9 mouse cellular contexts compared by ENCODE assay signal in genomic region chr5:140206726-140207703, GRCm38 (mm10).
A peak's percentile ranks its signal among the peaks of the same experiment; 100 is the strongest.
DNase-seq lines count a peak whose midpoint lies in the region; ATAC-seq and TF ChIP-seq lines count a peak whose summit lies in the region.
"Had no signal": no experiment of that assay in that cellular context is flagged by ENCODE, and none has a peak within 500 bp of the region (broad histone marks: within the 10 kb centered on the region; RNA-seq: fewer than 3 reads in every experiment).

No protein-coding gene starts in this region.

- no peak for TF ChIP-seq CTCF in liver, postnatal 0 days (IDR thresholded peaks at IDR 0.05; ENCODE audit: low read depth)
- TF ChIP-seq CTCF in stomach, postnatal 0 days (IDR thresholded peaks at IDR 0.05; ENCODE audit: low read depth), result no peak
- TF ChIP-seq CTCF in forebrain, postnatal 0 days (IDR thresholded peaks at IDR 0.05; ENCODE audit: low read depth), result no peak

- H3K4me1 ChIP-seq in heart, embryonic 14.5 days (ENCODE audit: control insufficient read depth in 2 of 2, insufficient read depth in 2 of 2, low read length in 2 of 2), result peaks cover 14 to 17% of the 10 kb centered on the region in 2 experiments
- peaks cover 36% of the 10 kb centered on the region for H3K4me1 ChIP-seq in liver, postnatal 0 days (ENCODE audit: insufficient read depth)
- H3K4me1 ChIP-seq in stomach, postnatal 0 days (replicated peaks; ENCODE audit: control insufficient read depth, insufficient read depth), result no peaks in the 10 kb centered on the region; the same call in 1 of the 2 replicates
- no peaks in the 10 kb centered on the region for H3K4me1 ChIP-seq in forebrain, postnatal 0 days (ENCODE audit: insufficient read depth)

- no peaks in the 10 kb centered on the region for H3K9me3 ChIP-seq in heart, embryonic 14.5 days (ENCODE audit: control insufficient read depth, low read length)
- no peaks in the 10 kb centered on the region for H3K9me3 ChIP-seq in liver, postnatal 0 days (ENCODE audit: low read length)
- H3K9me3 ChIP-seq in stomach, postnatal 0 days (ENCODE audit: control insufficient read depth, low read length), result no peaks in the 10 kb centered on the region
- no peaks in the 10 kb centered on the region for H3K9me3 ChIP-seq in forebrain, postnatal 0 days (ENCODE audit: low read length)

- 74% methylated on average over 19 of the region's 19 CpGs for WGBS in heart, embryonic 14.5 days
- WGBS in liver, postnatal 0 days (ENCODE audit: insufficient replicate concordance), result 57% methylated on average over 19 of the region's 19 CpGs
- 73% methylated on average over 19 of the region's 19 CpGs for WGBS in stomach, postnatal 0 days
- WGBS in forebrain, postnatal 0 days, result 91% methylated on average over 19 of the region's 19 CpGs

- peak; percentile 25; the same call in 1 of the 2 replicates for TF ChIP-seq EP300 in liver, postnatal 0 days (IDR thresholded peaks at IDR 0.05; ENCODE audit: low read depth)
- TF ChIP-seq EP300 in stomach, postnatal 0 days (optimal IDR thresholded peaks at IDR 0.05), result no peak

- H3K36me3 ChIP-seq in heart, embryonic 14.5 days (ENCODE audit: control insufficient read depth, insufficient read depth, low read length), result no peaks in the 10 kb centered on the region
- no peaks in the 10 kb centered on the region for H3K36me3 ChIP-seq in liver, postnatal 0 days (replicated peaks; ENCODE audit: insufficient read depth, low read length)
- H3K36me3 ChIP-seq in stomach, postnatal 0 days (ENCODE audit: control insufficient read depth, insufficient read depth, low read length), result no peaks in the 10 kb centered on the region
- no peaks in the 10 kb centered on the region for H3K36me3 ChIP-seq in forebrain, postnatal 0 days (ENCODE audit: insufficient read depth)

- no peaks in the 10 kb centered on the region for H3K27me3 ChIP-seq in heart, embryonic 14.5 days (ENCODE audit: control insufficient read depth, insufficient read depth, low read length)
- H3K27me3 ChIP-seq in liver, postnatal 0 days (ENCODE audit: insufficient read depth, low read length), result no peaks in the 10 kb centered on the region
- H3K27me3 ChIP-seq in stomach, postnatal 0 days (ENCODE audit: control insufficient read depth, insufficient read depth, low read length), result no peaks in the 10 kb centered on the region
- H3K27me3 ChIP-seq in forebrain, postnatal 0 days (ENCODE audit: insufficient read depth, low read length), result no peaks in the 10 kb centered on the region

- H3K4me2 ChIP-seq in heart, embryonic 14.5 days (ENCODE audit: low read length), result no peak overlapping the region
- no peak overlapping the region; the same call in 1 of the 2 replicates for H3K4me2 ChIP-seq in liver, postnatal 0 days (ENCODE audit: low read depth, low read length)
- no peak overlapping the region for H3K4me2 ChIP-seq in stomach, postnatal 0 days (replicated peaks; ENCODE audit: low read depth)
- H3K4me2 ChIP-seq in forebrain, postnatal 0 days (ENCODE audit: low read depth), result no peak overlapping the region

- no peak overlapping the region for H3K4me3 ChIP-seq in heart, embryonic 14.5 days (ENCODE audit: control insufficient read depth in 1 of 2, insufficient read depth in 1 of 2, low read depth in 1 of 2, low read length in 2 of 2)
- H3K4me3 ChIP-seq in liver, postnatal 0 days (ENCODE audit: low read depth, low read length), result no peak overlapping the region
- H3K4me3 ChIP-seq in stomach, postnatal 0 days (ENCODE audit: low read depth, low read length), result no peak overlapping the region
- no peak overlapping the region for H3K4me3 ChIP-seq in forebrain, postnatal 0 days (ENCODE audit: low read depth, low read length)

- peak; percentile 39 for DNase-seq in thymus, postnatal 25 days
- no peak for DNase-seq in thymus, postnatal 10 days (ENCODE audit: low spot score in 2 of 2)
- peak; percentile 69 for DNase-seq in liver, postnatal 0 days
- DNase-seq in stomach, postnatal 0 days (ENCODE audit: low spot score), result peak; percentile 30
- DNase-seq in left cerebral cortex, adult 9 months (ENCODE audit: low spot score in 2 of 2), result no peak
- no peak for DNase-seq in forebrain, postnatal 0 days
- DNase-seq: embryo, embryonic 11 days had no signal

- H3K9ac ChIP-seq in heart, embryonic 14.5 days (ENCODE audit: low read length), result no peak overlapping the region
- no peak overlapping the region for H3K9ac ChIP-seq in liver, postnatal 0 days (replicated peaks)
- H3K9ac ChIP-seq in stomach, postnatal 0 days (ENCODE audit: low read length), result no peak overlapping the region
- no peak overlapping the region for H3K9ac ChIP-seq in forebrain, postnatal 0 days

- ATAC-seq in heart, embryonic 14.5 days (ENCODE audit: insufficient number of reproducible peaks, insufficient read depth, low FRiP score, low read depth), result peak; percentile 23; the same call in 1 of the 2 replicates
- peak; percentile 14 for ATAC-seq in liver, postnatal 0 days
- peak; percentile 79 for ATAC-seq in stomach, postnatal 0 days (ENCODE audit: low FRiP score, low TSS enrichment)
- ATAC-seq in forebrain, postnatal 0 days, result no peak
- ATAC-seq in frontal cortex, adult (ENCODE audit: low TSS enrichment), result no peak

- peak overlapping the region; percentile 24 to 25; a peak in 3 of 4 replicates for H3K27ac ChIP-seq in heart, embryonic 14.5 days (replicated peaks in 1 of 2; ENCODE audit: control insufficient read depth in 1 of 2, insufficient read depth in 1 of 2, low read depth in 2 of 2, low read length in 2 of 2)
- H3K27ac ChIP-seq in liver, postnatal 0 days (ENCODE audit: low read depth), result peak overlapping the region; percentile 81
- H3K27ac ChIP-seq in stomach, postnatal 0 days (replicated peaks), result peak overlapping the region; percentile 36; the same call in 1 of the 2 replicates
- H3K27ac ChIP-seq in forebrain, postnatal 0 days (ENCODE audit: low read depth, low read length), result no peak overlapping the region

Comparison
In these comparisons a context has a peak if more than half of its experiments do, and no peak if none do; other contexts are left out.
1. DNase-seq: peak in thymus, postnatal 25 days (single experiment), liver, postnatal 0 days (single experiment) and stomach, postnatal 0 days (single experiment); none in thymus, postnatal 10 days (0 of 2), left cerebral cortex, adult 9 months (0 of 2) and forebrain, postnatal 0 days (single experiment).
2. ATAC-seq: peak in heart, embryonic 14.5 days (single experiment), liver, postnatal 0 days (single experiment) and stomach, postnatal 0 days (single experiment); none in forebrain, postnatal 0 days (single experiment) and frontal cortex, adult (single experiment).